Mouse (Mus musculus) c-Kit-positive CD71-positive TER-119-positive erythroid progenitor cells, embryonic 14.5 days (primary cell): ENCODE results near the gene Mecom.

Experiments
- DNase-seq: peaks from one replicate; pipeline ENCODE4 v3.0.0-alpha.2; 2013; ENCODE audit warnings: low spot score

Gene Mecom

GRCm38 (mm10) chr3:30148378-30149079, 399.3 kb downstream of the Mecom start:
- no peak for DNase-seq

DNA sequence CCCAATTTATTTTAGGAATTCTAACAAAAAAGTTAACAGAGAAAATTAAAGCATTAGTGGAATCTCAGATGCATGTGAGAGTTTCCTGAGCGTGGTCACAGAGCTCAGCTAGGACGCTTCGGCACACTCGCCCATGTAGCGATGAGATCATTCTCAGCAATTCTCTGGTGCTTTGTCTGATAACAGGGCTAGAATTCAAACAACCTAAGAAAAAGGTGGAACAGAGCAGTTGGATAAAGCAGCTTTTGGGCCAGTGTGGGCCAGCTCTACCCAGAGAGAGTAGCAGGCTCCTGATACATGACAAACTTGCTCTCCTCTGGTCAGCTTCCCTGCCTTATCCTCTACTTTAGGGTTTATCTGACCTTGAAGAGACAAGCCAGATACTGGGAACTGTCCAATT, 402.8 kb downstream of the Mecom start:
- DNase-seq, result no peak

DNA sequence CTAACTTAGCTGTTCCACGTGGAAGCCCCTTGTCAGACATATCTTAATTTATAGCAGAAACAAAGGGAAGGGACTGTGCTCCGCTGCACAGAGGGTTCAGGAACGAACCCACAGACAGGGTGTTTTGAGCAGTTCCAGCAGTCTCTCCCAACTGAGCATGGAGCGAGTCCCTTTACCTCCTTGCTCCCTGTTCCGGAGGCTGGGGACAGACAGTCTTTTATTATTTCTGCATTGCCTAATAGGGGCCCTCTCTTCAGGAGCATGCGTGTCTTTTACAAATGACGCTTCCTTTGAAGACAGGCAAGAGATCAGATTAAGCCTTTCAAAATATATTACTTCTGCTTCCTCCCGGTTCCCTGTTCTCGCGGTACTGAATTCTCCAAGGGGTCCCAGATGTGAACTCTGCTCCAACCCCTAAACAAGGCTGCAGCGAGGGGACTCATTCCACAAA, 403.8 kb downstream of the Mecom start:
- no peak for DNase-seq

GRCm38 (mm10) chr3:30143440-30143839, 404.4 kb downstream of the Mecom start:
- no peak for DNase-seq

DNA sequence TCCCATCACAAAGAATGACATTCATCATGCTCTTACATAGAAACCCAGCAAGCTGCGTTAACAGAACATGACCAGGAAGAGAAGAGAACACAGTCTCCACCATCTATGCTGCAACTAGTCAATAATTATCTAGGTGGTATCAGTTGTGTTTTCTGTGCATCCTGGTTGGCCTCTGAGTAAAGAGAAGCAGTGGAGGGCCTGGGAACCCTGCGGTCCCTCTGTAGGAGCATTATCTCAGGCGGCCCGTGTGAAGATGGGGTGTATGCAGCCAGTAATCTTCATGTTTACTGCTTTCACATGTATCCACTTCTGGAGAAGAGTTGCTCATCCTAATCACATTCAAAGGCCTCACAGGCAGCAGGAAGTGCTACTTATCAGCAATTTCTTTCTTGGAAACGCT, 407.5 kb downstream of the Mecom start:
- DNase-seq, result no peak

DNA sequence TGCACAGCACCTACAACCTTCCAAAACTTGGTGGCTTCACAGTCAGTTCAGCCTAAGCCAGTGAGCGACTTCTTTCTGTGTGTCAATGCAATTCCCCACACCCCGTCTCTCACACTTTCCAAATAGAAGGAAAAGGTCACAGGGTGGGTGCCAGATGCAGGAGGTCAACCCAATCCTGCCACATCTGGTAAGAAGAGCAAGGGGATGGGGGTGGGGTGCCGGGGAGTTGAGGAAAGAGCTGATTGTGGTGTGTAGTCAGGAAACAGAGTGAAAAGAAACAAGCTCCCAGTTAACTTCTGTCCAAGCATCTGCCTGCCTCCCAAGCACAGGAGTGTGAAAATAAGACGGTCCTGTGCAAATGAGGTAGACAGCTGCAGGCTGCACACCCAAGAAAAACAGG, 408.1 kb downstream of the Mecom start:
- no peak for DNase-seq

- no peak for DNase-seq
Observed at GRCm38 (mm10) chr3:30138588-30138987, 409.2 kb downstream of the Mecom start.

DNA sequence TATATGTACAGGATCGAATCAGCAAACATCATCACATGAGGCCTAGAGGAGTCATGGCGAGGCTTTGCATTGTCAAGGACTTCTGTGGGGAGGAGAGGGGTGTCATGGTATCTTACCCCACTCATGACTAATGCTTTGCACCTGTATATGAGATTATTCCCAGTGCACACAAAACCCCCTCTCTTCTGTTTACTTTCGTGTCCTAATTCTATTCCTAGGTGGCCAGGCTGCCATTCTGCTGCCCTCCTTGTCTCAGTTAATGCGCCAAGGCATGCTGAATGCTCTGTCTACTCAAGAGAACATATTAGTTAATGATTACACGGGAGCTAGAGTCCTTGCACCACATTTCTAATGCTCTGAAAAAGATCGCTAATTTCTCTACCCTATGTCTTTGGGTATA, 412.0 kb downstream of the Mecom start:
- DNase-seq, result no peak

- no peak for DNase-seq
Observed at GRCm38 (mm10) chr3:30135119-30135518, 412.7 kb downstream of the Mecom start.

GRCm38 (mm10) chr3:30132981-30133380, 414.8 kb downstream of the Mecom start:
- no peak for DNase-seq

DNA sequence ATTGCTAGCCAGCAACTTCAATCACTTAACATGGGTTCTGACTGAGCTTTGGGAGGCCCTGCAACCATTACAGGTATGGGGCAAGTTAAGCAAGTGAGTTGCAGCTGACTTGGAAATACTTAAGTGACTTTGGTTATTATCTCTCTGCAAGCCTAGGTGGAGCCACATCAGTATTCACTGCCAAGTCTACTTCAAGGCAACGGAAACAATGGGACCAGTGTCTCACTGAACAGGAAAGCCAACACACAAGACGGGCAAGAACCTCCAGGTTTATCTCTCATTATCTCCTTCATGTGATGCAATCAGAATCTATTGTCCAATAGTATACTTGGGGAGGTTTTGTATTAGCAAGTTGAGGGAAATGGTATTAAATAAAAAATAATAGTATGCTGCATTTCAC, 415.4 kb downstream of the Mecom start:
- no peak for DNase-seq

DNA sequence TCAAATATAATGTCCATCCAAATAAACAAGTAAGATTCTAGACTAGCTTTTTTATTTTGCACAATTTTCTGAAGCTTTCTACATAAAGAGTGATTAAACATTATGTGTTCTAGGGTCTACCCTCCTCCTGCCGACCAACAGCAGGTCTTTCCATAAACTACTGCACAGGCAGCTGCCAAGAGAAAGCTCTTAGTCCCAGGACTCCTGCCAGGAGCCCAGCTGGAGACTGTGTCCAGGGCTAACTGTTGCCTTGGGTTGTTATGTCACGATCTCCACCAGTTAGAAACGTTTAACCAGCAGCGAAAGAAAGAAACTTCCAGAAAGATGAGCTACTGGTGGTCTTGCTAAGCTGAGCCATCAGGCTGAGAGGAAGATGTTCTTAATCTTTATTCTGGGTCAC, 417.3 kb downstream of the Mecom start:
- no peak for DNase-seq

GRCm38 (mm10) chr3:30122618-30123017, 425.2 kb downstream of the Mecom start:
- no peak for DNase-seq

DNA sequence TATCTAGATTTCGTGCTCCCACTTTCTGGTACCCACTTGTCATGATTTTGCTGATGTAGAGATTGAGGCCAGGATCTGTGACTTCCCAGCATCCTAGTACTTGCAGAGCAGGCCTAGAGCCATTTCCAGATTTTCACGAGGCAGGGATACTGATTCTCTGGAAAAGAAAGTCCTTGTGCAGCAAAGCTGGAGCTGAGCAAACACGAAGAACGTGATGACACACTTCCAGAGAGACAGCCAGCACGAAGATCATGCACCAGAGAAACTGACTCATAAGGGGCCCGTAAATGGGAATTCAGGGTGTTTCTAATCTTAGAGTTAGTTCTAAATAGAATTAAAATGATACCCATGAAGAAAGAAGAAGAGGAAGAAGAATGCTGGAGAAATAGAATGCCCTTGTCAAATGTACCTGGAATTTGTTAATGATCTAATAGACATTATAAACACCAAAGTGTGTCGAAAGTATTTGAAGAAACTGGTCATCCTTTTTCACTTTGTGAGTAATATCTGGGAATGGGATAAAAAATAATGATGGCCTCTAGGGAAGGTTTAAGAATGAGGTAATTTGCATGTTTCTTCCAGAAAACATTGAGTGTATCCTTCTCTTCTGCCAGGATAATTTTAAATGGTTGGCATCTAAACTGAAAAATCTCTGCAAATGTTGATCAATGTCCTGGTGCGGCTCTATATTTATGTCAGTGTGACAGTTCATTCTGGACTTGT, 426.9 kb downstream of the Mecom start:
- no peak for DNase-seq

DNA sequence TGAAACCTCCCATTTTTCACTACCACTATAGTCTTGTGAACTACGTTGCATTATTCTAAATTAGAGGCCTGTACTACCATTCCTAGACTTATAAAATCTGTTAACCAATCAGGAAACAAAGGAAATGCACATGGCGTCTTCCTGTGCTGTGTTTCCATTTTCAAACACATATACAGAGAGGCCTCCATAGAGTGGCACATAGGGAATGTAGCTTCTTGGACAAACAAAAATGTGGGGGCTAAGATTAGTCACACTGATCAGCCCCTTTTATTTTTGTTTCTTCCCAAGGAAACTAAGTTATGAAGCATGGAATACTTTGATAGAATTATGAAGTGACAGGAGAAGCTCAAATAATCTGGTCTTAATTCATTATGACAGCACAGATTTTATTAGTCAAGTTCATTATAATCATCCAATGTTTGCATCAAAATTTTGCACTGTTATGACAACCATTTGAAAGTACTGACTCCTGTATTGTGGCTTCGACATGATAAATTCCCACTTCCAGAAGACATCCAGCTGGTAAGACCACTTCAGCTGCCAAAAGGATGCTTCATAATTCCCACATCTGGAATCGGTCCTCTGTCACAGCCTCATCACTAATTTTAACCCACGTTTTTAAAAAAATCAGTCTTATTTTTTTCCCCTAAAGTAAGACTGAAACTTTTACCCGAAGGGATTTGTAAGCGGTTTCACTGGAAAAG, 429.1 kb downstream of the Mecom start:
- DNase-seq, result no peak

DNA sequence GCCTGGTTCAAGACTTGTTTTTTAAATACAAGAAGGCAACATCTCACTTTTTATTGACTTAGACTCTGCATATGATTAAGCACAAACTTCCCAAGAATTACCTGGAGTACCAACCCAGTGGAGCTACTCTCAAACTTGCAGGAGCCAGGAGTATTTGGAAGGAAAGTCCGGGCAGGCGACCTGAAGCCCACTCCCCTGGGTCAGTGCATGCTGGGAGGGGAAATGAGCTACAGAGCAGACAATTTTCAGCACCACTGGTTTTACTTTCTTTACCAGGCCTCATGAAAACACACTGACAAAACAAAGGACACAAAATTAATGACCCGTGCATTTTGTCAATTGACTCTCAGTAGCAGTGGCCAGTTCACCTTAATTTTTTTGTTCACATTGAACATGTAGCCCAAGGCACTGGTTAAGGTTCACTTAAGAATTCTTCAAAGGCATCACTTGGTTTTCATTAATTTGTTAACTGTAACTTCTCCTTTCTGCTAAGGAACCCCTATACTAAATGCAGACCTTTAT, 434.5 kb downstream of the Mecom start:
- DNase-seq, result no peak

- DNase-seq, result no peak
Observed at GRCm38 (mm10) chr3:30107945-30108670, 439.7 kb downstream of the Mecom start.

DNA sequence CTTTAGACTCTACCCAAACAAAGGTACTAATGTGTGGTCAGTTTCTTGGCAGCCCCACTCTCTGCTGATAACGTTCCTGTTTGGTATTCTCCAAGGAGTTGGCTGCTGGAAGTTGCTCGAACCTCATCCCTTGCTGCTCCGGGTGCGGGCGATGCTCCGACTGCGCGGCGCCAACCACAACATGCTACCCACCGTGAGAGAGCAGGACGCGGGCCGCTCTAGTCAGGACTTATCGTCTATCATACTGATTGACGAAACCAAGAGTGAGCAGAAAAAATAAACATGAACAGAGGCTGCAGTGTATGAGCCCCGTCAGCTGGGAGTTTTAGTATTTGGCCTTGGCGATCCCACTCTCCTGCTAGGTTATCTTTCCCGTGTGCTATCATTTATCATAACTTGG, 441.3 kb downstream of the Mecom start:
- no peak for DNase-seq

DNA sequence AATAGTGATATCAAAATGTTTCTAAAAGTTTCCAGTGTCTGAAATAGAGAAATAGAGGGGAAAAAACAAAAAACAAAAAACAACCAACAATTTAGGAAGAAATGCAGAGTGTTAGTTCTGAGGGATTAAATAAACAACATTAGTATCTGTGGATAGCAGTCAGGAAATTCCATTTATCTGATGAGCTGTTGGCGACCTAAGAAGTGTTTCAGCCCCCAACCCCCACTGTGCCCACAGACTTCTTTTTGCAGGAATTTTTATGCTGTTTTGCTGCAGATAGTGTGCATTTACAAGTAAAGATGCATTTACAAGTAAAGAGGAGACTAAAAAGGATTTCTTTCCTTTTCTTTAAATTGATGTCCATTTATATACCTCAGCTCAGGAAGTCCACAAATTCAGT, 441.9 kb downstream of the Mecom start:
- no peak for DNase-seq

DNA sequence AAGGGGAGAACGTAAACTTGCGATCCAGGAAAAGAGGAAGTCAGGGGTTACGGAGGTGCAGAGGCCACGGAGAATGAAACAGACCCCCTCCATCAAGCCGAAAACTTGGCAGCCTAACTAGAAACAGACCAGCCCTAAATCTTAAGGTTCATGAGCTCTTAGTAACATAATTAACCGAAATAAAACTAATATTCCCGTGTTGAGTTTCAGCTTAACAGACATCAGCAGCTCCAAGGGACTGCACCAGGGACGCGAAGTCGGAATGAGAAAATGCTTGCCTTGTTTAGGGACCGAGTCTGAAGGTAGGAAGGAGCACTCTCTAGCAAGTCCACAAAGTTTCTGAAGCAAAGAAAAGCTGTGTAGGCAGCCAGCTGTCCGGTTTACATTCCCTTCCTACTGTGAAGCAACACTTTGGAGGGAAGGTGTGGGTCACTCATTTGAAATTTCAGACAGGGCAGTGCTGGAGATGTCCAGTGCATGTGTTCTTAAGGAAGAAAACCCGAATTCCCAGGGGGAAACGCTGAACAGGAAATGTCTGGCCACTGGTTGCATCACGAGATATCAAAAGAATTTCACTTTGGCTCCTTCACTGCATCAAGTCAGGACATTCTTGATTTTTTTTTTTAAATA, 442.5 kb downstream of the Mecom start:
- no peak for DNase-seq

- no peak for DNase-seq
Observed at GRCm38 (mm10) chr3:30104515-30105098, 443.2 kb downstream of the Mecom start.
